Mouse (Mus musculus) heart, adult 2 months (tissue): ENCODE measurements around the gene Rad17.

Experiments used
- CTCF ChIP-seq: fragments of 200-600 bp; IDR thresholded peaks from 2 replicates; pipeline ENCODE4 v1.8.1; 2022; ENCODE audit warnings: antibody characterized with exemption, mild to moderate bottlenecking, moderate library complexity
- EP300 ChIP-seq: fragments of 200-500 bp; IDR thresholded peaks from 2 replicates; pipeline ENCODE4 v1.6.1; 2011; ENCODE audit warnings: low read depth, low read length, control low read depth; ENCODE audit not compliant: insufficient read depth
- POLR2A ChIP-seq: fragments of 200-500 bp; IDR thresholded peaks from 2 replicates; pipeline ENCODE4 v1.6.1; 2011; ENCODE audit warnings: mild to moderate bottlenecking, low read depth, low read length, control low read depth; ENCODE audit not compliant: insufficient read depth

DNA sequence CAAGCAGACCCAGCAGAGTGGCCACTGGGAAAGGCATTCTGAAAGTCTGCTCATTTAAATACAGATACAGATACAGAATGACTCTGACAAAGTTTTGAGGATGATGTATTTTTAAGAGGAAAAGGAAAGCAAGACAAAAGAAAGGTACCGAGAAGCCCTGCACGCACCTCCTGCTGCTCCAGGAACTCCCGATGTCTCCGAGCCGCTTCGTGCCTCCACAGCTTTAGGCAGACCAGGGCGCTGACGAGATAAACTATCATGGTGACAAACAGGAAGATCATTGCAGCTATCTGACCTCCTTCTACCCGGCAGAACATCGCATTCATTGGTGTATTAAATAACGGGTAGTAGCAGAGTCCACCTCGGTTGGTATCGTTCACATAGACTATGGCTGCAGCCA is 39.6 kb downstream of the Rad17 start:
- no peak for TF ChIP-seq CTCF
- TF ChIP-seq POLR2A, result no peak
- TF ChIP-seq EP300, result no peak
